Mouse (Mus musculus) kidney, embryonic 14.5 days (tissue): Measurements from ENCODE around the gene Zscan29. TPM values are rescaled to one million over a fixed set of nuclear protein-coding genes. Genes with fewer than 3 reads are reported as not detected.

Experiments used
- ATAC-seq: fragments of 200-750 bp; cut with Nextera tagmentation; 2 replicates; pipeline ENCODE4 v1.8.0; 2017; ENCODE audit warnings: moderate number of reproducible peaks, mild to moderate bottlenecking, moderate TSS enrichment, moderate library complexity; ENCODE audit not compliant: low FRiP score, low TSS enrichment
- H3K27ac ChIP-seq: fragments of 300-500 bp; sonication (generic); 2 replicates; pipeline ENCODE4 v1.5.1; 2014; ENCODE audit warnings: low read depth, mild to moderate bottlenecking, low read length, moderate library complexity, mixed read lengths
- H3K27me3 ChIP-seq: fragments of 300-500 bp; sonication (generic); 2 replicates; pipeline ENCODE4 v1.6.1; 2014; ENCODE audit warnings: mild to moderate bottlenecking, low read length; ENCODE audit not compliant: control insufficient read depth, insufficient read depth
- H3K36me3 ChIP-seq: fragments of 300-500 bp; sonication (generic); 2 replicates; pipeline ENCODE4 v1.6.1; 2014; ENCODE audit warnings: low read length, mixed read lengths; ENCODE audit not compliant: control insufficient read depth, insufficient read depth
- H3K4me1 ChIP-seq: fragments of 300-500 bp; sonication (generic); 2 replicates; pipeline ENCODE4 v1.6.1; 2014; ENCODE audit warnings: low read length, mixed read lengths; ENCODE audit not compliant: control insufficient read depth, insufficient read depth
- H3K4me2 ChIP-seq: fragments of 300-500 bp; sonication (generic); replicated peaks from 2 replicates; pipeline ENCODE4 v1.6.1; 2014; ENCODE audit warnings: low read depth, mild to moderate bottlenecking, low read length
- H3K4me3 ChIP-seq: fragments of 300-500 bp; sonication (generic); 2 replicates; pipeline ENCODE4 v1.5.1; 2014; ENCODE audit warnings: mild to moderate bottlenecking, low read length
- H3K9ac ChIP-seq: fragments of 300-500 bp; sonication (generic); 2 replicates; pipeline ENCODE4 v1.6.1; 2014; ENCODE audit warnings: low read depth, mild to moderate bottlenecking, low read length, moderate library complexity
- H3K9me3 ChIP-seq: fragments of 300-500 bp; sonication (generic); 2 replicates; pipeline ENCODE4 v1.6.1; 2016; ENCODE audit warnings: low read length; ENCODE audit not compliant: control insufficient read depth
- WGBS: fragments of 180-500 bp; shearing (Covaris S2); extraction: QIAGEN DNeasy Blood & Tissue Kit; methylation state at CpG from one replicate; pipeline ENCODE4 v1.1.7; 2014; 5-methylcytosine and 5-hydroxymethylcytosine counted together
- polyA plus RNA-seq: library from polyadenylated mRNA; unstranded; fragments of >200 nt; fragmentation: Nextera tagmentation; extraction: Ambion mirVana; gene quantifications from 2 replicates; pipeline ENCODE4 v1.2.1, GENCODE M21; 2014

The Zscan29 gene
- 9.6 and 13.3 TPM in 2 replicates for polyA plus RNA-seq

GRCm38 (mm10) chr2:121170980-121171742, at the start of gene Zscan29:
Zscan29 (minus strand) TSS chr2:121171125.
- Histone ChIP-seq H3K9me3 (no peaks in the 10 kb centered on the region), H3K4me3 (peak within 1 kb of the TSS; percentile 65), H3K9ac (peak within 1 kb of the TSS; percentile 74), H3K4me2 (peak within 1 kb of the TSS; percentile 70), H3K36me3 (peaks cover 27% of the 10 kb centered on the region), H3K27me3 (no peaks in the 10 kb centered on the region), H3K4me1 (peaks cover 19% of the 10 kb centered on the region), H3K27ac (peak within 1 kb of the TSS; percentile 93)
- peak; percentile 94 for ATAC-seq
- WGBS, result under 1% methylated on average over 66 of the region's 66 CpGs

- Histone ChIP-seq H3K27me3 (no peaks in the 10 kb centered on the region), H3K9me3 (no peaks in the 10 kb centered on the region), H3K4me1 (no peaks in the 10 kb centered on the region), H3K27ac (no peak overlapping the region), H3K4me3 (no peak overlapping the region), H3K9ac (no peak overlapping the region), H3K36me3 (peaks cover 72% of the 10 kb centered on the region), H3K4me2 (no peak overlapping the region)
- ATAC-seq, result no peak
Observed at GRCm38 (mm10) chr2:121219994-121220393, 49.1 kb upstream of the Zscan29 start.

- H3K27me3 ChIP-seq, result no peaks in the 10 kb centered on the region
- no peaks in the 10 kb centered on the region for H3K9me3 ChIP-seq
- no peak overlapping the region for H3K4me2 ChIP-seq
- H3K27ac ChIP-seq, result no peak overlapping the region
- H3K4me1 ChIP-seq, result no peaks in the 10 kb centered on the region
- H3K9ac ChIP-seq, result no peak overlapping the region
- H3K36me3 ChIP-seq, result peaks cover 78% of the 10 kb centered on the region
- ATAC-seq, result no peak
- no peak overlapping the region for H3K4me3 ChIP-seq
Observed at GRCm38 (mm10) chr2:121219177-121219576, 48.3 kb upstream of the Zscan29 start.

GRCm38 (mm10) chr2:121214491-121214890, 43.6 kb upstream of the Zscan29 start:
- ATAC-seq, result no peak
- Histone ChIP-seq H3K4me2 (no peak overlapping the region), H3K27ac (no peak overlapping the region), H3K4me1 (no peaks in the 10 kb centered on the region), H3K9me3 (no peaks in the 10 kb centered on the region), H3K36me3 (peaks cover 80% of the 10 kb centered on the region), H3K4me3 (no peak overlapping the region), H3K27me3 (no peaks in the 10 kb centered on the region), H3K9ac (no peak overlapping the region)
- 87% methylated on average over 3 of the region's 3 CpGs for WGBS

- no peak overlapping the region for H3K9ac ChIP-seq
- no peak overlapping the region for H3K27ac ChIP-seq
- peaks cover 87% of the 10 kb centered on the region for H3K36me3 ChIP-seq
- no peaks in the 10 kb centered on the region for H3K9me3 ChIP-seq
- H3K4me3 ChIP-seq, result no peak overlapping the region
- no peaks in the 10 kb centered on the region for H3K4me1 ChIP-seq
- 92% methylated on average over 3 of the region's 3 CpGs for WGBS
- no peak for ATAC-seq
- no peak overlapping the region for H3K4me2 ChIP-seq
- H3K27me3 ChIP-seq, result no peaks in the 10 kb centered on the region
Observed at GRCm38 (mm10) chr2:121206541-121206940, 35.6 kb upstream of the Zscan29 start.

GRCm38 (mm10) chr2:121204276-121204675, 33.4 kb upstream of the Zscan29 start:
- peaks cover 93% of the 10 kb centered on the region for H3K36me3 ChIP-seq
- no peak for ATAC-seq

GRCm38 (mm10) chr2:121195466-121195865, 24.5 kb upstream of the Zscan29 start:
- Histone ChIP-seq H3K9me3 (no peaks in the 10 kb centered on the region), H3K4me3 (no peak overlapping the region), H3K9ac (no peak overlapping the region), H3K4me1 (no peaks in the 10 kb centered on the region), H3K27ac (no peak overlapping the region), H3K4me2 (no peak overlapping the region), H3K27me3 (no peaks in the 10 kb centered on the region), H3K36me3 (peaks cover 99% of the 10 kb centered on the region)
- 91% methylated on average over 9 of the region's 9 CpGs for WGBS
- ATAC-seq, result no peak

More at GRCm38 (mm10) chr2:121204276-121204675, 33.4 kb upstream of the Zscan29 start:
- Histone ChIP-seq H3K27ac (no peak overlapping the region), H3K4me3 (no peak overlapping the region), H3K4me2 (no peak overlapping the region), H3K27me3 (no peaks in the 10 kb centered on the region), H3K9ac (no peak overlapping the region), H3K4me1 (no peaks in the 10 kb centered on the region), H3K9me3 (no peaks in the 10 kb centered on the region)
- 94% methylated on average over 17 of the region's 17 CpGs for WGBS

- no peak for ATAC-seq
- Histone ChIP-seq H3K27me3 (no peaks in the 10 kb centered on the region), H3K4me3 (no peak overlapping the region), H3K9me3 (no peaks in the 10 kb centered on the region), H3K9ac (no peak overlapping the region), H3K4me1 (no peaks in the 10 kb centered on the region), H3K4me2 (no peak overlapping the region), H3K27ac (no peak overlapping the region), H3K36me3 (peaks cover 94% of the 10 kb centered on the region)
- 68% methylated on average over 1 of the region's 1 CpGs for WGBS
Observed at GRCm38 (mm10) chr2:121188530-121188929, 17.6 kb upstream of the Zscan29 start.

- no peak for ATAC-seq
- Histone ChIP-seq H3K27ac (no peak overlapping the region), H3K9ac (no peak overlapping the region), H3K4me2 (no peak overlapping the region), H3K27me3 (no peaks in the 10 kb centered on the region), H3K4me1 (no peaks in the 10 kb centered on the region), H3K4me3 (no peak overlapping the region), H3K36me3 (peaks cover 74% of the 10 kb centered on the region), H3K9me3 (no peaks in the 10 kb centered on the region)
- WGBS, result 98% methylated on average over 7 of the region's 7 CpGs
Observed at GRCm38 (mm10) chr2:121184142-121184541, 13.2 kb upstream of the Zscan29 start.
